ENCODE assay signal across 11 mouse cellular contexts in genomic region chr17:84191946-84192345, GRCm38 (mm10).
"Had no signal": no experiment of that assay in that cellular context is flagged by ENCODE, and none has a peak within 500 bp of the region (broad histone marks: within the 10 kb centered on the region; RNA-seq: fewer than 3 reads in every experiment).

No protein-coding gene starts in this region.

- H3K27ac ChIP-seq: limb, embryonic 13.5 days; liver, embryonic 14.5 days; midbrain, embryonic 10.5 days; neural tube, embryonic 15.5 days had no signal

- DNase-seq: kidney, postnatal 4 days; left cerebral cortex, postnatal 4 days; midbrain, embryonic 14.5 days; right cerebral cortex, adult 18-20 months; right cerebral cortex, postnatal 25 days had no signal

- H3K9me3 ChIP-seq: limb, embryonic 13.5 days; midbrain, embryonic 10.5 days; neural tube, embryonic 15.5 days had no signal

- H3K9ac ChIP-seq: limb, embryonic 13.5 days; liver, embryonic 14.5 days; neural tube, embryonic 15.5 days had no signal

- H3K4me3 ChIP-seq: limb, embryonic 13.5 days; midbrain, embryonic 10.5 days; myocyte; neural tube, embryonic 15.5 days had no signal

- H3K4me2 ChIP-seq: limb, embryonic 13.5 days; neural tube, embryonic 15.5 days had no signal

- H3K27me3 ChIP-seq: limb, embryonic 13.5 days had no signal

- ATAC-seq: lung, postnatal 0 days had no signal
